Mouse (Mus musculus): ENCODE data around the gene Fars2. TPM values are rescaled to one million over a fixed set of nuclear protein-coding genes. Genes with fewer than 3 reads are reported as not detected.

The Fars2 gene
- polyA plus RNA-seq, 1 experiment from 2014 or later = 37.9 TPM

- Histone ChIP-seq H3K9ac (replicated peaks) (no peak overlapping the region), H3K4me3 (ENCODE audit: low read depth, low read length) (no peak overlapping the region), H3K9me3 (ENCODE audit: low read length) (peaks cover 7% of the 10 kb centered on the region; the same call in 1 of the 2 replicates), H3K4me1 (ENCODE audit: insufficient read depth) (no peaks in the 10 kb centered on the region), H3K4me2 (ENCODE audit: low read depth, low read length) (no peak overlapping the region), H3K27ac (ENCODE audit: low read depth) (no peak overlapping the region), H3K36me3 (replicated peaks; ENCODE audit: insufficient read depth, low read length) (no peaks in the 10 kb centered on the region), H3K27me3 (ENCODE audit: insufficient read depth, low read length) (no peaks in the 10 kb centered on the region)
- ATAC-seq (no peak), DNase-seq (no peak)
- TF ChIP-seq EP300 (IDR thresholded peaks at IDR 0.05; ENCODE audit: low read depth) (no peak), CTCF (IDR thresholded peaks at IDR 0.05; ENCODE audit: low read depth) (no peak)
- 57% methylated on average over 1 of the region's 1 CpGs for WGBS (ENCODE audit: insufficient replicate concordance)
These were observed 511.9 kb downstream of the Fars2 start for GRCm38 (mm10) chr13:36629154-36629553.

- Histone ChIP-seq H3K9me3 (ENCODE audit: low read length) (no peaks in the 10 kb centered on the region), H3K27ac (ENCODE audit: low read depth) (0 out of 2 replicates have a peak overlapping the region, but pooled peaks have one; percentile 44), H3K4me3 (ENCODE audit: low read depth, low read length) (no peak overlapping the region), H3K4me1 (ENCODE audit: insufficient read depth) (no peaks in the 10 kb centered on the region; the same call in 1 of the 2 replicates), H3K36me3 (replicated peaks; ENCODE audit: insufficient read depth, low read length) (no peaks in the 10 kb centered on the region), H3K9ac (replicated peaks) (no peak overlapping the region), H3K27me3 (ENCODE audit: insufficient read depth, low read length) (no peaks in the 10 kb centered on the region), H3K4me2 (ENCODE audit: low read depth, low read length) (no peak overlapping the region)
- no peak for DNase-seq
- TF ChIP-seq EP300 (IDR thresholded peaks at IDR 0.05; ENCODE audit: low read depth) (no peak), CTCF (IDR thresholded peaks at IDR 0.05; ENCODE audit: low read depth) (no peak)
- ATAC-seq = no peak
- 45% methylated on average over 7 of the region's 7 CpGs for WGBS (ENCODE audit: insufficient replicate concordance)
These were observed 531.0 kb downstream of the Fars2 start for GRCm38 (mm10) chr13:36648257-36648656.

GRCm38 (mm10) chr13:36654251-36654650, 537.0 kb downstream of the Fars2 start:
- no peaks in the 10 kb centered on the region for H3K4me1 ChIP-seq (ENCODE audit: insufficient read depth)
- TF ChIP-seq EP300 (IDR thresholded peaks at IDR 0.05; ENCODE audit: low read depth) (no peak), CTCF (IDR thresholded peaks at IDR 0.05; ENCODE audit: low read depth) (peak; percentile 46)
- no peaks in the 10 kb centered on the region for H3K9me3 ChIP-seq (ENCODE audit: low read length)
- no peaks in the 10 kb centered on the region for H3K27me3 ChIP-seq (ENCODE audit: insufficient read depth, low read length)
- ATAC-seq (no peak), DNase-seq (no peak)
- H3K36me3 ChIP-seq (replicated peaks; ENCODE audit: insufficient read depth, low read length) = no peaks in the 10 kb centered on the region
- no peak overlapping the region for H3K9ac ChIP-seq (replicated peaks)
- WGBS (ENCODE audit: insufficient replicate concordance) = 71% methylated on average over 3 of the region's 3 CpGs
- H3K4me3 ChIP-seq (ENCODE audit: low read depth, low read length) = no peak overlapping the region
- H3K4me2 ChIP-seq (ENCODE audit: low read depth, low read length) = no peak overlapping the region
- no peak overlapping the region for H3K27ac ChIP-seq (ENCODE audit: low read depth)

GRCm38 (mm10) chr13:36679345-36679744, 562.1 kb downstream of the Fars2 start:
- Histone ChIP-seq H3K4me1 (ENCODE audit: insufficient read depth) (peaks cover 5% of the 10 kb centered on the region; the same call in 1 of the 2 replicates), H3K4me2 (ENCODE audit: low read depth, low read length) (no peak overlapping the region), H3K27me3 (ENCODE audit: insufficient read depth, low read length) (no peaks in the 10 kb centered on the region), H3K36me3 (replicated peaks; ENCODE audit: insufficient read depth, low read length) (no peaks in the 10 kb centered on the region), H3K9ac (replicated peaks) (no peak overlapping the region), H3K4me3 (ENCODE audit: low read depth, low read length) (no peak overlapping the region), H3K9me3 (ENCODE audit: low read length) (no peaks in the 10 kb centered on the region), H3K27ac (ENCODE audit: low read depth) (no peak overlapping the region)
- TF ChIP-seq EP300 (IDR thresholded peaks at IDR 0.05; ENCODE audit: low read depth) (no peak), CTCF (IDR thresholded peaks at IDR 0.05; ENCODE audit: low read depth) (no peak)
- ATAC-seq (no peak), DNase-seq (no peak)
- WGBS (ENCODE audit: insufficient replicate concordance) = 38% methylated on average over 1 of the region's 1 CpGs

- peaks cover 5% of the 10 kb centered on the region; the same call in 1 of the 2 replicates for H3K4me1 ChIP-seq (ENCODE audit: insufficient read depth)
- ATAC-seq (peak; percentile 86), DNase-seq (peak; percentile 14)
- peak overlapping the region; percentile 13; the same call in 1 of the 2 replicates for H3K4me2 ChIP-seq (ENCODE audit: low read depth, low read length)
- H3K36me3 ChIP-seq (replicated peaks; ENCODE audit: insufficient read depth, low read length) = no peaks in the 10 kb centered on the region
- H3K27ac ChIP-seq (ENCODE audit: low read depth) = peak overlapping the region; percentile 41
- 65% methylated on average over 8 of the region's 8 CpGs for WGBS (ENCODE audit: insufficient replicate concordance)
- H3K9me3 ChIP-seq (ENCODE audit: low read length) = no peaks in the 10 kb centered on the region
- no peak for TF ChIP-seq CTCF (IDR thresholded peaks at IDR 0.05; ENCODE audit: low read depth)
- no peak for TF ChIP-seq EP300 (IDR thresholded peaks at IDR 0.05; ENCODE audit: low read depth)
- no peak overlapping the region for H3K4me3 ChIP-seq (ENCODE audit: low read depth, low read length)
- H3K27me3 ChIP-seq (ENCODE audit: insufficient read depth, low read length) = no peaks in the 10 kb centered on the region
- H3K9ac ChIP-seq (replicated peaks) = no peak overlapping the region
These were observed 563.6 kb downstream of the Fars2 start for GRCm38 (mm10) chr13:36680690-36681355.

- Histone ChIP-seq H3K9ac (replicated peaks) (no peak overlapping the region), H3K9me3 (ENCODE audit: low read length) (no peaks in the 10 kb centered on the region), H3K4me2 (ENCODE audit: low read depth, low read length) (no peak overlapping the region), H3K27ac (ENCODE audit: low read depth) (no peak overlapping the region), H3K4me3 (ENCODE audit: low read depth, low read length) (no peak overlapping the region), H3K36me3 (replicated peaks; ENCODE audit: insufficient read depth, low read length) (no peaks in the 10 kb centered on the region), H3K27me3 (ENCODE audit: insufficient read depth, low read length) (no peaks in the 10 kb centered on the region), H3K4me1 (ENCODE audit: insufficient read depth) (peaks cover 5% of the 10 kb centered on the region; the same call in 1 of the 2 replicates)
- TF ChIP-seq EP300 (IDR thresholded peaks at IDR 0.05; ENCODE audit: low read depth) (no peak), CTCF (IDR thresholded peaks at IDR 0.05; ENCODE audit: low read depth) (no peak)
- DNase-seq (no peak), ATAC-seq (no peak)
- 50% methylated on average over 4 of the region's 4 CpGs for WGBS (ENCODE audit: insufficient replicate concordance)
These were observed 566.4 kb downstream of the Fars2 start for GRCm38 (mm10) chr13:36683581-36683980.

Data from liver, postnatal 0 days (tissue).